Mouse (Mus musculus): Measurements from ENCODE around the gene Pkn1. TPM values are rescaled to one million over a fixed set of nuclear protein-coding genes. Genes with fewer than 3 reads are reported as not detected.
A peak's percentile ranks its signal among the peaks of the same experiment; 100 is the strongest.

Gene Pkn1
- polyA plus RNA-seq, 1 experiment from 2014 or later = 24.4 TPM

DNA sequence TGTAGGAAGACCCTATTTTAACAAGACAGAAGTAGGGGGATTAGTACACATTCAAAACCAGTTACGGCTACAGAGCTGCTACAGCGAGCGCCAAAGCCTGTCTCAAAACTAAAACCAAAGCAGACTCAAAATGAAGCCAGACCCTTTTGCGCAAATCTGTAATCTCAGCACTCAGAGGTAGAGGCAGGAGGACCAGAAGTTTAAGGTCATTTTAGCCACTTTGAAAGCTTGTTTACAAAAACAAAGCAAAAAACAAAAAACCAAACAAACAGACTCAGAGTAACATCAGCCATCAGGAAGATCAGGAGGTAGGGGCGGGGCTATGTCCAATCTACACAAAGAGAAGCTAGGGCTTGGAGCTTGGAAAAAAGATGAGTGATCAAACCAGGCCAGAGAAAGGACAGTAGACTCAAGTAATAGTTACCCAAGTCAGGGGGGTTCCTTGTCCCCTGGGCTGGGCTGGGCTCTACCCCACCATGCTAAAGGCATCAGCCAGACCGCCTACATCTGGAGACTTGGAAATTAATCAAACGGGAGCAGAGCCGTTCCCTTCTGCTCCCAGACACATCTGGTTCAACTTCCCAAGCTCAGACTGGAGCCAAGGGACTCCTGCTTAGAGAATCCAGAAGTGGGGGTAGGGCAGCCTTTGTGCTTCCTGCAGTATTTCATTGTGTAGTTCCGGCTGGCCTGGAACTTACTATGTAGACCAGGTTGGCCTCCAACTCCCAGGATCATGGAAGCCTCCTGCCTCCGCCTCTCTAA lies 40.2 kb upstream of the Pkn1 start:
- Histone ChIP-seq H3K9ac (0 out of 2 replicates have a peak overlapping the region, but pooled peaks have one; percentile 0), H3K4me1 (replicated peaks) (peaks cover 35% of the 10 kb centered on the region), H3K27me3 (replicated peaks) (no peaks in the 10 kb centered on the region), H3K4me2 (peak overlapping the region; percentile 88), H3K36me3 (0 out of 2 replicates have a peak, but pooled peaks cover 3% of the 10 kb centered on the region), H3K9me3 (replicated peaks) (no peaks in the 10 kb centered on the region), H3K4me3 (peak overlapping the region; percentile 58; the same call in 1 of the 2 replicates), H3K27ac (ENCODE audit: poor library complexity, severe bottlenecking) (peak overlapping the region; percentile 33)
- 69% methylated on average over 10 of the region's 10 CpGs for WGBS
- ATAC-seq (ENCODE audit: insufficient number of reproducible peaks, low FRiP score) = no peak; the same call in 1 of the 2 replicates

DNA sequence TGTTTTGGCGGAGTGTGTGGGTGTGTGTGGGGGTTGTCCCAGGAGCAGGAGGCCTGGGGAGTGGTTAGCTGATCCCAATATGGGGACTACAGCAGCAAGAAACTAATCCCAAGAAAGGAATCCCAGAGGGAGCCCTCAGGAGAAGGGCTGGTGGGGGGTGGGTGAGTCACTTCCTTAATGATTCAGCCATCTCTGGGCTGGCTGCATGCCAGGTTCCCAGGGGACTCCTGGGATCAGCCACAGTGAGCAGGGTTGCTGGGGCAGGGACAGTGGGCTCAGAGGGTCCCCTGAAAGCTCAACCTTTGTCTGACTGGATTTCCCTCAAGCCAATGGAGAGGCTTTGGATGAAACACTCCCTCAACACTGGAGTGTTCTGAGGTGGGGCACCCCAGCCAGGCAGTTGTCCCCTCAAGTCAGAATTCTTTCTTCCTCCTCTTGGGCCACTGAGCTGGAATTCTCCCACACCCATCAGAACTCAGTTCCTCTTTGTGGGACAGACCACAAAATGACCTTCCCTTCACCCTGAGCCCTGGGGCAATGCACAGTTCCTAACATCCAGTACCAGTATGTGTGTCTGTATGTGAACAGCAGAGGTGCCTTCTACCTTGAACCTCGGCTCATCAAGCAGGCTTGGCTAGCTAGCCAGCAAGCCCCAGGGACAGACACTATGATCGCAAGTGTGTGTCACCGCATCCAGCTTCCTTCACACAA lies 39.0 kb upstream of the Pkn1 start:
- H3K36me3 ChIP-seq = 0 out of 2 replicates have a peak, but pooled peaks cover 3% of the 10 kb centered on the region
- H3K4me1 ChIP-seq (replicated peaks) = peaks cover 35% of the 10 kb centered on the region
- no peak; the same call in 1 of the 2 replicates for ATAC-seq (ENCODE audit: insufficient number of reproducible peaks, low FRiP score)
- H3K9ac ChIP-seq = no peak overlapping the region; the same call in 1 of the 2 replicates
- H3K27ac ChIP-seq (ENCODE audit: poor library complexity, severe bottlenecking) = peak overlapping the region; percentile 33
- WGBS = 64% methylated on average over 4 of the region's 4 CpGs
- peak overlapping the region; percentile 88 for H3K4me2 ChIP-seq
- no peaks in the 10 kb centered on the region for H3K27me3 ChIP-seq (replicated peaks)
- H3K4me3 ChIP-seq = no peak overlapping the region
- no peaks in the 10 kb centered on the region for H3K9me3 ChIP-seq (replicated peaks)

DNA sequence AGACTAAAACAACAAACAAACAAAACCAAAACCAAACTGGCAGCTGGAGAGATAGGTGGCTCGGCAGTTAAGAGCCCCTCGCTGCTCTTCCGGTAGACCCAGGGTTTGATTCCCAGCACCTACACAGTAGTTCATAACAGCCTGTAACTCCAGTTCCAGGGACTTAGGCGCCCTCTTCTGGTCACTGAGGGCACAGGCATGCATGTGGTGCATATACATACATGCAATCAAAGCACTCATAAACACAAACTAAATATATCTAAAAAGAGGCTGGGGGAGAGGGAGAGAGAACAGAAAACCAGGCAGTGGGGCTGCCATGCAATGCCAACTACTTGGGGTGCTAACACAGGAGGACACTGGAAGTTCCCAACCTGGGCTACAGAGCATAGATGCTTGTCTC lies 38.4 kb upstream of the Pkn1 start:
- WGBS = 79% methylated on average over 4 of the region's 4 CpGs
- Histone ChIP-seq H3K4me2 (peak overlapping the region; percentile 88; the same call in 1 of the 2 replicates), H3K9ac (no peak overlapping the region), H3K4me1 (replicated peaks) (peaks cover 35% of the 10 kb centered on the region), H3K27ac (ENCODE audit: poor library complexity, severe bottlenecking) (peak overlapping the region; percentile 26), H3K9me3 (replicated peaks) (no peaks in the 10 kb centered on the region), H3K36me3 (peaks cover 5% of the 10 kb centered on the region; the same call in 1 of the 2 replicates), H3K27me3 (replicated peaks) (no peaks in the 10 kb centered on the region), H3K4me3 (no peak overlapping the region)
- ATAC-seq (ENCODE audit: insufficient number of reproducible peaks, low FRiP score) = no peak

DNA sequence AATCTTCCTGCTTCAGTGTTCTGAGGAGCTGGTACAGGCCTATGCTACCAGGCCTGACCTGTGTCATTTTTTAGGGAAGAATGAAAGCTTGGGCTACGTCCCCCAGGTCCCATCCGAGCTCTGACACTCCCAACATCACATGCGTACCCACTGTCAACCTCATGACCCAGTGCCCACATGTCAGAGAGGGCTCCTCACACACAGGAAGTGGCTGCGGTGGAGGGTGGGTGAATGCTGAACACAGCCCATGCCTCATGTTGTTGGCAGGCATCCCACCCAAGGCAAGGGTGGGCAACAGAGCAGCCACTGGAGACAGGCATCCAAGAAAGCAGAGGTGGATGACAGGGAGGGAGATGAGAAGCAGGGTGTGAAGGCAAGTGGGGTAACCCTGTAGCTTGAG lies 37.7 kb upstream of the Pkn1 start:
- H3K4me2 ChIP-seq = no peak overlapping the region
- H3K9ac ChIP-seq = no peak overlapping the region
- no peak overlapping the region for H3K27ac ChIP-seq (ENCODE audit: poor library complexity, severe bottlenecking)
- ATAC-seq (ENCODE audit: insufficient number of reproducible peaks, low FRiP score) = no peak
- peaks cover 12% of the 10 kb centered on the region for H3K36me3 ChIP-seq
- no peak overlapping the region for H3K4me3 ChIP-seq
- H3K9me3 ChIP-seq (replicated peaks) = no peaks in the 10 kb centered on the region
- WGBS = 83% methylated on average over 4 of the region's 4 CpGs
- peaks cover 35% of the 10 kb centered on the region for H3K4me1 ChIP-seq (replicated peaks)
- no peaks in the 10 kb centered on the region for H3K27me3 ChIP-seq (replicated peaks)

DNA sequence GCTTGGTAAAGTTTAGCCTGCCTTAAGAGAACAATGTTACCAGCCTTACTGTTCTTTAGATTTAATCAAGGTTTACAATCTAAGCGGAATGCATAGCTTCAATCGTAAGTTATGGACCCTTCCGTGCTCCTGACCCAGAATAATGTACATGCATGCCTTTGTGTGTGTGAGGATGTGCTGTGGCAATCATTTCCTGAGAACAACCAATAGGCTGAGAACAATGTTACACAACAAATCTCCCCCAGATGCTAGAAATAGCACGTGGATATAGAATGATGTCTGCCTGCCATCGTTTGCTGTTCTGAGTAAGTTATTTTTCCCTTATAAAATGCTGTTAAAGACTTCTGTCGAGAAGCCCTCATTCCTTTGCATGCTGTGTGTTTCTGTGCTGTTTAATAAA lies 33.9 kb upstream of the Pkn1 start:
- Histone ChIP-seq H3K9ac (no peak overlapping the region), H3K4me3 (no peak overlapping the region), H3K9me3 (replicated peaks) (no peaks in the 10 kb centered on the region), H3K27ac (ENCODE audit: poor library complexity, severe bottlenecking) (no peak overlapping the region), H3K4me2 (no peak overlapping the region), H3K27me3 (replicated peaks) (no peaks in the 10 kb centered on the region), H3K36me3 (peaks cover 31% of the 10 kb centered on the region), H3K4me1 (replicated peaks) (peaks cover 6% of the 10 kb centered on the region)
- 74% methylated on average over 6 of the region's 6 CpGs for WGBS
- no peak for ATAC-seq (ENCODE audit: insufficient number of reproducible peaks, low FRiP score)

DNA sequence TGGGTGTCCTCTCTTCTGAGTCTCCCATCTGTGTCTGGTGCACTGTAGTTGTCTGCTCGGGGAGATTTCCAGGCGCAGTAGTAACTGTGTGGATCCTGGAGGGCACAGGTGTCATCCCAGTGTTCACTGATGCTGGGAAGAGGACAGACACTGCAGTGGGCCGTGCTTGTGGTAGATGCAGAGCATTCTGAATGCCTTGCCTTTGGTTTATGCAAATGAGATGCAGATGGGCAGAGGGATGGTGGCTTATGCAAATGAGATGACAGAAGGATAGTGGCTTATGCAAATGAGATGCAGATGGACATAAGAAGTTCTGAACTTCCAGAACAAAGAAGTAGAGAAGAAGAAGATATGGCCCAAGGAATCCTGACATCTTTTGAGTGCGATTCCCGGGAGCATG lies 32.9 kb upstream of the Pkn1 start:
- H3K27ac ChIP-seq (ENCODE audit: poor library complexity, severe bottlenecking) = no peak overlapping the region
- 78% methylated on average over 5 of the region's 5 CpGs for WGBS
- no peaks in the 10 kb centered on the region for H3K4me1 ChIP-seq (replicated peaks)
- H3K9ac ChIP-seq = no peak overlapping the region
- no peak for ATAC-seq (ENCODE audit: insufficient number of reproducible peaks, low FRiP score)
- H3K27me3 ChIP-seq (replicated peaks) = no peaks in the 10 kb centered on the region
- H3K4me3 ChIP-seq = no peak overlapping the region
- no peak overlapping the region for H3K4me2 ChIP-seq
- H3K9me3 ChIP-seq (replicated peaks) = no peaks in the 10 kb centered on the region
- peaks cover 38% of the 10 kb centered on the region for H3K36me3 ChIP-seq

DNA sequence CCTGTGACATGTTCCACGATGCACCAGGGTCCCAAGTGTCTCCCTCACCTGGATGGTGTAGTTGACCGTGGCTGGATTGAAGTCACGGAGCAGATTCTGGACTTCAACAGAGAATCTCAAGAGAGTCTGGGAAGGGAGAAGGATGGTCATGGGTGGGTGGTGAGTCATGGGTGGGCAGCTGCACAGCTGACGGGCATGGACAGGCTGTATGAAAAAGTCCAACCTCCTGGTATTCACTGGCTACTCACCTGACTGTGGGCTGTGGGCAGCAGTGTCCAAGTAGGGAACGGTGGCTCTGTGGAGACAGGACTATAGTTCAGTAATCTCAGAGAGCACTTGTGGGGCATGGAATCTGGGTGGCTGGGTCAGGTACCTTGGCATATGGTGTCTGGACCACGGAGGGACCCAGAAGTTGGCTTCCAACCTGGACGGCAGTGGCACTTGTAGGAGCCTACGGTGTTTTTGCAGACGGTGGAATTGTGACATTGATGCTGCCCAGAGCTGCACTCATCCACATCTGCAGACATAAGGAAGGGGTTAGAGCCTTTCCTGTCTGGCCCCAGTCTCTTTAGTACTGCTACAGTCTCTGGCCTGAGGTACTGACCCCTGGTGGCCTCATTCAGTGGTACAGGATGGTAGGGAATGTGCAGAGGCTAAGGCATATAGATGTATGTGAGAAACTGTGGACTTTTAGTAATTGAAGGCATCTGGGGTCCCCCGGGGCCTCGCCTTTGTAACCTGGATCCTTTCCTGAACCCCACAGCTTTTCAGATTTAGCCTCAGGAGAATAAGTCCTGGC lies 30.2 kb upstream of the Pkn1 start:
- no peak overlapping the region for H3K4me2 ChIP-seq
- no peaks in the 10 kb centered on the region for H3K4me1 ChIP-seq (replicated peaks)
- 66% methylated on average over 11 of the region's 11 CpGs for WGBS
- peaks cover 60% of the 10 kb centered on the region for H3K36me3 ChIP-seq
- H3K4me3 ChIP-seq = no peak overlapping the region
- H3K27ac ChIP-seq (ENCODE audit: poor library complexity, severe bottlenecking) = no peak overlapping the region
- ATAC-seq (ENCODE audit: insufficient number of reproducible peaks, low FRiP score) = no peak; the same call in 1 of the 2 replicates
- H3K9me3 ChIP-seq (replicated peaks) = no peaks in the 10 kb centered on the region
- no peak overlapping the region for H3K9ac ChIP-seq
- no peaks in the 10 kb centered on the region for H3K27me3 ChIP-seq (replicated peaks)

DNA sequence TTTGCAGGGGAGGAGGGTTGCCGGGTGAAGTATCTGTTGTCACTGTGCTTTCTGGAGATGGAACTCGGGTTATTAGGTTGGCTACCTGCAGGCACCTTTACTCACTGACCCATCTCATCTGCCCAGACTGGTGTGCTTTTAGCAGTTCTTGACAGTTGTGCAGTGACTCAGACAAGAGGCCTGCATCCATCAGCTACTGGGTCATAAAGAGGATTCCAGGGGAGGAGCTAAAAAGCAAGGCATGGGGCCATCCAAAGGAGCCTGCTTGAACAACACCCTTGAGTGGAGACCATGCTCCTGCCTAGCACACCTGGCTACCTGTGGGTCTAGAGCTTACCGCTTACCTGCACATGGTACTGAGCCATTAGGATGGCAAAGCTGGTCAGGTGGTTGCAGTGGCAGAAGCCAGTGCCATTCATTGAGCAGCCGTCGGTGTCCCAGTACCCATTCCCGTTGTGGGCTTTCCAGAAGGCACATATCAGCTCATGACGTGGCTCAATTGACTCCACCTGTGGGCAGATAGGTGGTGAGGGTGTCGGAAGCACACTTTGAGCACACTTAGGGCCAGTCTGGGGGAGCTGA lies 26.6 kb upstream of the Pkn1 start:
- WGBS = 91% methylated on average over 8 of the region's 8 CpGs
- Histone ChIP-seq H3K4me2 (no peak overlapping the region), H3K4me3 (no peak overlapping the region), H3K27me3 (replicated peaks) (no peaks in the 10 kb centered on the region), H3K9ac (no peak overlapping the region), H3K36me3 (peaks cover 82% of the 10 kb centered on the region), H3K4me1 (replicated peaks) (peaks cover 9% of the 10 kb centered on the region), H3K27ac (ENCODE audit: poor library complexity, severe bottlenecking) (no peak overlapping the region), H3K9me3 (replicated peaks) (no peaks in the 10 kb centered on the region)
- no peak for ATAC-seq (ENCODE audit: insufficient number of reproducible peaks, low FRiP score)

DNA sequence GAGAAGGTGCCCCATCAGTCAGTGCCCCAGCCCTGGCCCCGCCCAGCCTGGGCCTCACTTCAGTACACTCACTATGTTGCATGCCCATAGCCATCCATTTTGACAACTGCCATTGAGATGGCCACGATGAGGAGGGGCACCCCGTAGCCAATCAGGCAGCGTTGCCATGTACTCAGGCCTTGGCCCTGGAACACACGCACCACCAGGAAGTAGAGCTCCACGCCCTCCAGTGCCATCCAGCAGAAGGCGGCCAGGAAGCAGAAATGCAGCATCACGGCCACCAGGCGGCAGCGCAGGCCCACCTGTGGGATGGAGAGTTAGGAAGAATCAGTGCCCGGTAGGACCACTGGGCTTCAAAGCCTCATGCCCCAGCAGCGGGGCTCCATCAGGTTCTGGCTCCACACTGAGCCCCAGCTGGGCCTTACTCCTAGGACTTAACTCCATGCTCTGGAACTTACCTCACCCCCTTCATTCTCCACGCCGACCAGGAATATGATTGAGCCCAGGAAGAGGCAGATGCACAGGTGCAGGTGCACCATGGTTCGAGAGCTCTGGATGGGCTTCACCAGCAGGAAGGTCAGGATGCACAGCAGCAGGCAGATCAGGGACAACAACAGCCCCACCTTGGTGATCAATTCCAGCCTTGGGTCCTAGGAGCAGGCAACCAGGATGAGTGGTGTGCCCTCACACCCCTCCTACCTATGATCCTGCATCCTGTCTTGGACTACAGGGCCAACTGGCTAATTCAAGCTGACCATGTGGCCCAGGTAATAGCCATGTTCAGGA lies 25.9 kb upstream of the Pkn1 start:
- Histone ChIP-seq H3K4me2 (no peak overlapping the region), H3K9me3 (replicated peaks) (no peaks in the 10 kb centered on the region), H3K27ac (ENCODE audit: poor library complexity, severe bottlenecking) (no peak overlapping the region), H3K27me3 (replicated peaks) (no peaks in the 10 kb centered on the region), H3K9ac (no peak overlapping the region), H3K4me1 (replicated peaks) (peaks cover 9% of the 10 kb centered on the region), H3K4me3 (no peak overlapping the region), H3K36me3 (peaks cover 90% of the 10 kb centered on the region)
- 56% methylated on average over 15 of the region's 15 CpGs for WGBS
- ATAC-seq (ENCODE audit: insufficient number of reproducible peaks, low FRiP score) = peak; percentile 30; the same call in 1 of the 2 replicates

DNA sequence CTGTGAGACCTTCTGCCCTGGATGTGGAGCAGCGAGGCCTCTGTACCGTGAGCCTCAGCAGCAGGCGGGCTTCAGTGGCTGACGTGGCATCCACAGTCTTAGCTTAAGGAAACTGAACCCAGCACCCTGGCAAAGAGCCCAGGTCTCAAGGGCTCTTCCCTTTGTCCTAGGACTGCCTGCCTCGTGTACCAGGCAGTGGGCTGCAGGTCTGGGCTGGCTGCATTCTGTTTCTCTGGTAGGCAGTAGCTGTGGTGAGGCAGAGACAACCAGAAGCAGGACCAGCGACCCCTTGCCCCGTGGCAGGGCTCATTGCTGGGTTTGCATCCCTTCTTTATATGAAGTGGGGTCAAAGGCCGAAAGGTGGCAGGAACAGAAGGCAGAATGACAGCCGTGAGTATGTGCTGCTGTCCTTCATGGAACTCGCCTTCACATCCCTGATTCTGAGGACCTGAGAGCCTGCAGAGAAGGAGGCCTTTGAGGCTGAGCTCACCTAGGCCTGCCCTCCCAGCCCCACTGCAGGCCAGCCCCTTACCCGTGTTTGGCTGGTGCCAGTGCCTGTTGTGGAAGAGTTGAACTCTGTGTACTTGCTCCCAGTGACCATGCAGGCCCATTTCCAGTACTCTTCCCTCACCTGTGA lies 24.6 kb upstream of the Pkn1 start:
- WGBS = 82% methylated on average over 11 of the region's 11 CpGs
- ATAC-seq (ENCODE audit: insufficient number of reproducible peaks, low FRiP score) = no peak
- Histone ChIP-seq H3K36me3 (peaks cover 90% of the 10 kb centered on the region), H3K4me1 (replicated peaks) (peaks cover 9% of the 10 kb centered on the region), H3K4me2 (no peak overlapping the region), H3K27ac (ENCODE audit: poor library complexity, severe bottlenecking) (no peak overlapping the region), H3K9ac (no peak overlapping the region), H3K27me3 (replicated peaks) (no peaks in the 10 kb centered on the region), H3K9me3 (replicated peaks) (no peaks in the 10 kb centered on the region), H3K4me3 (no peak overlapping the region)

Data from heart, embryonic 12.5 days (tissue).